Mouse (Mus musculus): ENCODE data around the gene Defb42.

The Defb42 gene

DNA sequence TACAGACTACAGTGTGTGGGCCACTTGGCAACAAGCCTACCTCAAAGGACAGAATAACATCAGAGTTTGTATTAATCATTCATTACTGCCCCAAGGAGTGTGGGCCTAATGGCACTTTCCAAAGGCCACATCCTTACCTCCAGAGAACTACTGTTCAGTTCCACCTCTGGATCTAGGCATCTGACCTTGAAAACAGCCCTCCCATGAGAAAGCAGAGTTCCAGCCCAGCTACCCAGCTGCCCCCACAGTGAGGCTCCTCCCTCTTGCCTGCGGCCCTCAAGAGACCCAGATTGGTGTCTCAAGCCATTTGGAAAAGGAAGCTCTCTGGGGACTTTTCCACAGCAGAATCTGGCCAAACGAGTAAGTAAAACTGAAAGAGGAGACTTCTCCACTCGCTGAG lies at the start of gene Defb42:
Gene Defb42 (plus strand): TSS at position 301 of the 400 bp plus-strand sequence.
- in situ Hi-C loops (cut with MboI, MseI): no loop called here

- in situ Hi-C loops (cut with MboI, MseI): no loop called here
Observed at GRCm38 (mm10) chr14:62997777-62998176, 49.0 kb upstream of the Defb42 start, which contains the start of gene Defb47. TSS of gene Defb47 (plus strand) at chr14:62998077.

DNA sequence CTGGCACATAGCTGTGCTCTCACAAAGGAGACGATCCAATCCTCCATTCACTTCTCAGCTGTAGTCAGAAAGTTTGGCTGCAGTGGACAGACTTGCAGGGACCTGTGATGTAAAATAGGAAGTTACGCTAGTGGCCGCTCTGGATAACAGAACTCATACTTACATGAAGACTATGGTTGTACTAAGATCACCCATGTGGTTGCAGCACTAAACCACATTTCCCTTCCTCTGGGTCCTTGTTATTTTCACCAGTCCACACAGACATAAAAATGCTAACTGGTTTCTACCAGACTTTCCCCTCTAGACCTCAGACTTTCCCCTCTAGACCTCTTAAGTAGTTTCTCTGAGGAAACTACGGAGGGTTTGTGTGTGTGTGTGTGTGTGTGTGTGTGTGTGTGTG lies 47.8 kb upstream of the Defb42 start:
- in situ Hi-C loops (cut with MboI, MseI): no loop called here

GRCm38 (mm10) chr14:63002588-63002987 lies 44.2 kb upstream of the Defb42 start:
- in situ Hi-C loops (cut with MboI, MseI): no loop called here

DNA sequence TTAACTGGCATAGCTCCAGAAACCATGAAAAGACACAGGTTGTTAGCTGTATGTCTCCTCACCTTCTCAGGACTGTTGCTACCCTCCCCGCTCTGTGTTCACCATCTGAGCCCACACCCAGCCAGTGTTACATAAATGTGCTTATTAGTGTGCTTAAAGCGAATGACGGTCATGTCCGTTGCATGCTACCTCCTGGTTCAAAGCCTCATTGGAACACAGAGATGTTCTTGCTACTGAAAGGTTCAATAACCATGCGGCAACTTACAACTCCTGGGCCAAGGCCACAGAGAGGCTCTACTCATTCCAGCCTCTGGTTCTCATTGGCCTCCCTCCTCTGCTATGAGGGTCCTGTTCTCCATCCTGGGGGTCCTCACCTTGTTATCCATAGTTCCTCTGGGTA lies 35.3 kb upstream of the Defb42 start, which contains the start of gene Defb43:
Gene Defb43 (plus strand): TSS at position 301 of the 400 bp plus-strand sequence.
- in situ Hi-C loops (cut with MboI, MseI): no loop called here

DNA sequence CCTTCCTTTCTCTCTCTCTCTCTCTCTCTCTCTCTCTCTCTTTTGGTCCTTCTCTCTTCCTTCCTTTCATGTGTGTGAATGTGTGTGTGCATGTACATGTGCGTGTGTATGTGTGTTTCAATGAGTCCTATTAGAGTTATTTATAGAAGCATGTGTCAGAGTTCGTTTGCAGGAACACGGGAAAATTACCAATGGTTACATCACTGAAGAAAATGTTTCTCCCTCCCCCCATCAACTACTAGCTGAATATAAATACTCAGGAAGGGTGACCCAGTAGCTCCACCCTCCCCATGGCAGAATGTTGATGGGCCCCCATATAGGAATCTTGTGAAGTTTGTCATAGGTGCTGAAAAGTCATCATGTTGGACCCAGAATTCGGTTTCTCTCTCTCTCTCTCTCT lies 33.7 kb upstream of the Defb42 start:
- in situ Hi-C loops (cut with MboI, MseI): no loop called here

DNA sequence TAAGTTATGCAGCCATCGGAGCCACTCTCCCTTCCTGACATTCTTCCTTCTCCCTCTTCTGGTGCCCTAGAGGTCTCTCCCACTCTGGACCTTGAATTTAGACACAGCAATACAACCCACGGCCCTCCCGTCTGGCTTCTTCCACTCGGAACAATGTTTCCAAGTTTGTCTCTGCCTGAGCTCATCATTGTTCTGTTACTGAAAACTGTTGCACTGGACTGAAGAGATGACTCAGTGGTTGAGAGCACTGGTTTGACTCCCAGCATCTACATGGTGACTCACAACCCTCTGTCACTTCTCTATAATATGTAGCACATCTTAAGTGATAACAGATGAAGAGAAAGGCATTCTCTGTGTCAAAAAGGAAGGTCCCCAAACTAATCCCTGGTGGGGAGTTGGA lies 32.1 kb upstream of the Defb42 start:
- in situ Hi-C loops (cut with MboI, MseI): no loop called here

DNA sequence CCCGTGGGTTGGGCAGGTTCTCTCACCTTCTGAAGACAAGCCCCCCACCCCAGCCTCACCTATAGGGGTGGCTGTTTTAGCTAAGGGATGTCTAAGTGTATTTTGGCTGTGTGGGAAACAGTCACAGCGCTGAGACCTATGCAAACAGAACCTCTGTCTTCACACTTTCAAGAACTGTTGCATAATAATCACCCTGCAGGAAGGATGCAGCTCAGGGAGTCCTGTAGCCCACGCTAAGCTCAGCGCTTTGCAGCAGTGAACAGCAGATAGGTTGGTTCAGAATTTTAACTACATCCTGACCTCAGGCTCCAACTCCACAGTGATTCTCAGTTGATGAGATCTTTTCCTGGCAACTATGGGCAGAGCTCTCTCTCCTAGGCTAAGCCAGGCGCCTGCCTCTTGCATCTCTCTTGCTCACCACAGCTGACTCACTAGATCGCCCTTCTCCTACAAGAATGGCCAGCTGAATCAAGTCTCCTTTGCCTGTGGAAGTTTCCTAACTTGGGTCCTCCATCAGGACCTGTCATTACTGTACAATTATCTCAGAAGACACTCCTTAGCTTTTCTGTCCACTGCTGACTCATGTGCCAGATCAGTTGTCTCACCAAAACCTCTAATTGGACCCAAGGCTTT lies 26.2 kb upstream of the Defb42 start:
- in situ Hi-C loops (cut with MboI, MseI): no loop called here

DNA sequence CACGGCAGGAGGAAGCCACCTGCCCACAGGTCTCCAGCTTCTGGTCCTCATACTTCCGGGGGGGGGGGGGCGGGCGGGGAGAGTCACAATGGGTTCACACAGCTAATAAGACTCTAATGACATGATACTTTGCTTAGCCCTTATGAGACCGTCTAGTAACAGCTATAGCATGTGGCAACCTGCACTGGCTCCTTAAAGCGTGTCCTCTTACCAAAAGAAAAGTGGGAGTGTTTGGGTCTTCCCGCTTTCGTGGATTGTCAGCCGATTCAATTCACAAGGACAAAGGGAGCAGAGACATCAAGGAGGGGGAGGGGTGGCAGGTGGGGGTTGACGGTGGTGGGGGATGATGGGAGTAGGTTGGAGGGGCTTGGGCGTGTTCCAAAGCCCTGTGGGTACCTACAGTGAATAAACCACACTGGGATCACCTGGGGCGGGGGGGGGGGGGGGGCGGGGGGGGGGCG lies 3.1 kb downstream of the Defb42 start, which contains the start of gene Defb30:
Gene Defb30 (minus strand): TSS at position 51 of the 461 bp plus-strand sequence.
- in situ Hi-C loops (cut with MboI, MseI): no loop called here

DNA sequence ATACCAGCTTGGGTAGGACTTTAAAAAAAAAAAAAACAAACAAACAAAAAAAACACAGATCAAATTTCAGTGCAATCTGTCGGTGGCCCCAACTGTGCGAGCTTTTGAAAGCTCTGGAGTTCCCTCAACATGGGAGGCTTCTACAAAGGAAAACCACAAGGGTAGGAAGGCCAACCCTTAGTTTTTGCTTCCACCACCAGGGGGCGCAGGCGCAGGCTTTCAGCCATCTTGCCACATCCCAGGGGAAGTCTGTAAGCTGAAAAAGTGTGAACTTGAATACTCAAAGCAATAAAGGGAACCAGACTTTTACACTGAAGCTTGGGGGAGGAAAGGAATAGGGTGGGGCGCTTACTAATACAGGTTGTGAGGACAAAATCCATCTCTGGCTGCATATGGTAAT lies 4.0 kb downstream of the Defb42 start:
- in situ Hi-C loops (cut with MboI, MseI): no loop called here

GRCm38 (mm10) chr14:63054729-63055128 lies 7.9 kb downstream of the Defb42 start:
- in situ Hi-C loops (cut with MboI, MseI): loop anchor here in 1 of 2 experiments (5.0 kb wide), 1 partner anchor 303 kb away; no protein-coding TSS in a partner anchor

DNA sequence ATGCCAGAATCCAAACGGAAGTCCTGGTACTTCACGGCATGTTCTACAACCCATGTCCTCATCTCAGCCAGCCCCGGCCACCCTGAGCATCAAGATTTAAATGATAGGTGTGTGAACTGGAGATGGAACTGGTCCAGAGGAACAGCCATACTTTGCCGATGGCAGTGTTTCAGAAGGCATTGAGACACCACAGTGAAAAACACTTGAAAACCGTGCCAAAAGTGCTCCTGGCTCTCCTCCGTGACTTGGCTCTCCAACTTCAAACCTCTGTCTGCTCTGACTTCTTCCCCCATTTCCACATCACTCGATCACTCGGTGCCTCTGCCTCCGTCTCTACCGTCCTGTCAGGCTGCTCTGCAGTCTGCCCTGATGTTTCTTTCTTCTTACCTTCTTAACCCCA lies 13.6 kb downstream of the Defb42 start:
- in situ Hi-C loops (cut with MboI, MseI): loop anchor here in 1 of 2 experiments (10.0 kb wide), 1 partner anchor 294 kb away; no protein-coding TSS in a partner anchor

DNA sequence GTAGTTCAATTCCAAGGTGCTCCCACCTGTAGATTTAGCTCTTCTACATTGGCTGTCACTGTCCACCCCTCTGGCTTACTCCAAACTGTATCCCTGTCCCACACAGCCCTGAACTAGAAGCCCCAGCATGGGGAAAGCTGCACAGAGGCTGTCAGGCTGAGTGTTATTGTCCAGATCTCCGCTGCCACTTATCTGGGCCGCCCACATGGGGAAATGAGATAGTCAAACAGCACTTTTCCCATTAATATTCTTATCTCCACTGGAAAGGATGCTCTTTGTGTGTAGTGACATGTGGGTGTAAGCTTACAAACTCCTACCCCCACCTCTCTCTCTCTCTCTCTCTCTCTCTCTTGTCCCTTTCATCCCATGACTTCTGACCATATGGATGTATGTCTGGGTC lies 15.4 kb downstream of the Defb42 start:
- in situ Hi-C loops (cut with MboI, MseI): loop anchor here in 1 of 2 experiments (10.0 kb wide), 1 partner anchor 293 kb away; no protein-coding TSS in a partner anchor

- in situ Hi-C loops (cut with MboI, MseI): loop anchor here in 1 of 2 experiments (10.0 kb wide), 1 partner anchor 289 kb away; no protein-coding TSS in a partner anchor
Observed at GRCm38 (mm10) chr14:63065391-63065790, 18.6 kb downstream of the Defb42 start.

DNA sequence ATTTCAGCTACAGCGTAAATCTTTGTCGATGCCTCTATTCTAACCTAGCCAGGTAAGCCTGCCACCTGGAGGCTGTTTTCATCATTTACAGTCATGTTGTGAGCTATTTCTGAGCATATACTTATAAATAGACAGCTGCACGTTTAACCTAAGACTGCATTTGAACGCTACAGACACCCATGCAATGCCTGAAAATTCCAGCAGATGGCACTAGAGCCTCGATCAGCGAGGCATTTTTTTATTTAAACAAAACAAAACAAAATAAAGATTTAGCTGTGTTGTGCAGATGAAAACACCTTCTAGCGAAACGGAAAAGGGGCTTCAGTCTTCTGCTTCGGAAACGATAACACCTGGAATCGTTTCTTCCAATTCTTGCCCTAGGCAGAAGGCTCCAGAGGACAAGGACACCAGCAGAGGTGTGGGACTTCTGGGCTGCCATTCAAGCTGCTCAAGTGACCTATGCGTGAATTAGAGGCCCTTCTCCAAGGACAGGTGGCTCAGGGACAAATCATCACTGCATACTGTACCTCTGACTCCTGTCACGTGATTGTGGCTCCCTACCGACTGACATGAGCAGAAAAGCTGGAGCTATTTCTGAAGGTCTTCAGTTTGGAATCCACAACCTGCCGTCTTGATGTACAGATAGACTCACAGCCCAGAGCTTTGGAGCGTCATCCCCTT lies 20.0 kb downstream of the Defb42 start:
- in situ Hi-C loops (cut with MboI, MseI): loop anchor here in 1 of 2 experiments (10.0 kb wide), 1 partner anchor 288 kb away; no protein-coding TSS in a partner anchor

- in situ Hi-C loops (cut with MboI, MseI): loop anchor here in 1 of 2 experiments (10.0 kb wide), 1 partner anchor 287 kb away; no protein-coding TSS in a partner anchor
Observed at GRCm38 (mm10) chr14:63067708-63068107, 20.9 kb downstream of the Defb42 start.
